Mouse (Mus musculus) heart, adult 2 months (tissue): ENCODE measurements around the gene Slit1. TPM values are rescaled to one million over a fixed set of nuclear protein-coding genes. Genes with fewer than 3 reads are reported as not detected.

Experiments
- DNase-seq, 2 experiments: peaks; one replicate each; pipeline ENCODE4 v3.0.0; 2021
- H3K27ac ChIP-seq: fragments of 200-600 bp; 2 replicates; pipeline ENCODE4 v1.8.1; 2022
- H3K27me3 ChIP-seq: fragments of 200-500 bp; 2 replicates; pipeline ENCODE4 v1.6.1; 2012; ENCODE audit warnings: mild to moderate bottlenecking, low read length, inconsistent platforms, mixed read lengths; ENCODE audit not compliant: control insufficient read depth, insufficient read depth
- H3K36me3 ChIP-seq: fragments of 200-500 bp; 2 replicates; pipeline ENCODE4 v1.6.1; 2012; ENCODE audit warnings: low read length, inconsistent platforms; ENCODE audit not compliant: control insufficient read depth, insufficient read depth
- H3K4me1 ChIP-seq: fragments of 200-500 bp; 2 replicates; pipeline ENCODE4 v1.6.1; 2011; ENCODE audit warnings: low read length; ENCODE audit not compliant: control insufficient read depth, insufficient read depth
- H3K4me3 ChIP-seq: fragments of 200-600 bp; 2 replicates; pipeline ENCODE4 v1.8.1; 2022
- H3K79me2 ChIP-seq: fragments of 200-500 bp; replicated peaks from 2 replicates; pipeline ENCODE4 v1.6.1; 2012; ENCODE audit warnings: mild to moderate bottlenecking, inconsistent platforms, low read length, moderate library complexity, mixed read lengths; ENCODE audit not compliant: control insufficient read depth, insufficient read depth
- H3K9ac ChIP-seq: fragments of 200-500 bp; 2 replicates; pipeline ENCODE4 v1.6.1; 2012; ENCODE audit warnings: low read depth, mild to moderate bottlenecking, control low read depth, inconsistent platforms, low read length, mixed read lengths
- CTCF ChIP-seq: fragments of 200-600 bp; IDR thresholded peaks from 2 replicates; pipeline ENCODE4 v1.8.1; 2022; ENCODE audit warnings: antibody characterized with exemption, mild to moderate bottlenecking, moderate library complexity
- EP300 ChIP-seq: fragments of 200-500 bp; IDR thresholded peaks from 2 replicates; pipeline ENCODE4 v1.6.1; 2011; ENCODE audit warnings: low read depth, low read length, control low read depth; ENCODE audit not compliant: insufficient read depth
- POLR2A ChIP-seq: fragments of 200-500 bp; IDR thresholded peaks from 2 replicates; pipeline ENCODE4 v1.6.1; 2011; ENCODE audit warnings: mild to moderate bottlenecking, low read depth, low read length, control low read depth; ENCODE audit not compliant: insufficient read depth
- WGBS: fragments of 180-500 bp; shearing (Covaris S2); methylation state at CpG from one replicate; pipeline ENCODE4 v1.1.7; 2018; 5-methylcytosine and 5-hydroxymethylcytosine counted together
- intact Hi-C: fragments of 180-260 bp; cut with DNase I; formaldehyde crosslinking; loops from one replicate; pipeline ENCODE4 v1.15.1; 2025
- polyA plus RNA-seq: library from polyadenylated mRNA; depleted of rRNA; stranded (reverse); fragments of >200 nt; gene quantifications from 2 replicates; pipeline ENCODE4 v1.2.3, GENCODE M21; 2012
- total RNA-seq, 2 experiments: library from RNA; stranded (reverse); gene quantifications; 2 replicates each; pipeline ENCODE4 v1.2.3; 2021

Gene Slit1
- total and polyA plus RNA-seq, 3 experiments = 0.05 to 0.07 (median 0.06) TPM

DNA sequence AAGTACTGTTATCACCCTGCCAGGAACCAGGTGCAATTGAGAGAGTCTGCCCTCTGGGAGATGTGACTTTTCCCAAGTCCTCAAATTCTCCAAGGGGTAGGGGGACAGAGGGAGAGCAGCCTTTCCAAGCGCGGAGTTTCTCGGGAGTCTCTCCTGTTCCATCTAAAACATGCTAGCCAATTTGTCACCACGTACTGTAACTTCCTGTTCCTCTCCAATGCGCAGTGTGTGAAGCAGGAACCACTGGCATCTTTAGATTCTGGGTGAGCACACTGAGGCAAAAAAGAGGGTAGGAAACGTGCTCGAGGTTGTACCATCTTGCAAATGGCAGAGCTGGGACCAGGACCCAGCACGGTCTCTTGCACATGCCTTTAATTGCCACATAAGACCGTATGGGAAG is 47.0 kb downstream of the Slit1 start:
- Histone ChIP-seq H3K4me1 (no peaks in the 10 kb centered on the region), H3K36me3 (no peaks in the 10 kb centered on the region), H3K27ac (no peak overlapping the region), H3K27me3 (peaks cover 2% of the 10 kb centered on the region; the same call in 1 of the 2 replicates), H3K79me2 (no peaks in the 10 kb centered on the region), H3K4me3 (no peak overlapping the region), H3K9ac (no peak overlapping the region)
- no peak for DNase-seq
- 62% methylated on average over 9 of the region's 9 CpGs for WGBS
- intact Hi-C loops = no loop called here
- TF ChIP-seq EP300 (no peak), POLR2A (no peak), CTCF (no peak)

DNA sequence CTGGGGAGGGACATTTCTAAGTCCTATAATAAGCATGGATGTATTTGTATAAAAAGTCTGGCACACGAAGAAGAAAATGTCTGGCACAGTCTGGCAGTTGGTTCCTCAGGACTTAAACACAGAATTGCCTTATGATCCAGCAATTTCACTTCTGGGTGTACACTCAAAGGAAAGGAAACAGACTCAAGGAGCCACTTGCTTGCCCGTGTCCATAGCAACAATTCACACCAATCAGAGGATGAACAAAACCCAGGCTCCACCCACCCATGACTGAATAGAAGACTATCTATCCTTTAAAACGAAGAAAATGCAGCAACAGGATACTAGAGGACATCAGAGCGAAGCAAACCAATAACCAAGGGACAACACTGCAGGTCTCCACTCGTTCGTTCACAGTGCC is 48.4 kb downstream of the Slit1 start:
- H3K4me3 ChIP-seq = no peak overlapping the region
- WGBS = 59% methylated on average over 6 of the region's 6 CpGs
- H3K9ac ChIP-seq = no peak overlapping the region
- no peaks in the 10 kb centered on the region for H3K36me3 ChIP-seq
- no peaks in the 10 kb centered on the region for H3K79me2 ChIP-seq
- TF ChIP-seq CTCF (no peak), POLR2A (no peak), EP300 (no peak)
- no peak overlapping the region for H3K27ac ChIP-seq
- DNase-seq = no peak
- H3K4me1 ChIP-seq = no peaks in the 10 kb centered on the region
- peaks cover 2% of the 10 kb centered on the region; the same call in 1 of the 2 replicates for H3K27me3 ChIP-seq
- intact Hi-C loops = no loop called here

DNA sequence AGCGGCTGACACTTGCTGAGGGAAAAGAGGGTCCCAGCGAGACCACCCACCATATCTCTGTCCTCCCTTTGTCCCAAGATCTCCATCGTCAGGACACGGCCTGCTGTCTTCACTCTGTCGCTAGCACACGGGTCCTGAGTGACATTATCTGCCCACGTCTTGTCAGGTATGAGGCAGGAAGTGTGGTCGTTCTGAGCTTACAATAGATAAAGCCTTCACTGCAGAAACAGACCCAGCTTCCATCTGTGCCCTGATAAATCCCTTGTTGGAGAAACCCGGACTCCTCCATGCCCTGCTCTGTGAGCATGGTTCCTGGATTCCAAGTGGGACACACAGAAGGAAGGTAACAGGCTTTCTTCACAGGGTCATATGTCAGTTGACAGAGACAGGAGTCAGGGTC is 48.9 kb downstream of the Slit1 start:
- 21% methylated on average over 9 of the region's 9 CpGs for WGBS
- H3K79me2 ChIP-seq = no peaks in the 10 kb centered on the region
- no peak for TF ChIP-seq POLR2A
- TF ChIP-seq EP300 = no peak
- TF ChIP-seq CTCF = no peak
- H3K27me3 ChIP-seq = peaks cover 2% of the 10 kb centered on the region; the same call in 1 of the 2 replicates
- no peaks in the 10 kb centered on the region for H3K36me3 ChIP-seq
- H3K9ac ChIP-seq = no peak overlapping the region
- intact Hi-C loops = no loop called here
- no peak for DNase-seq
- no peak overlapping the region for H3K27ac ChIP-seq
- H3K4me1 ChIP-seq = no peaks in the 10 kb centered on the region
- no peak overlapping the region for H3K4me3 ChIP-seq

DNA sequence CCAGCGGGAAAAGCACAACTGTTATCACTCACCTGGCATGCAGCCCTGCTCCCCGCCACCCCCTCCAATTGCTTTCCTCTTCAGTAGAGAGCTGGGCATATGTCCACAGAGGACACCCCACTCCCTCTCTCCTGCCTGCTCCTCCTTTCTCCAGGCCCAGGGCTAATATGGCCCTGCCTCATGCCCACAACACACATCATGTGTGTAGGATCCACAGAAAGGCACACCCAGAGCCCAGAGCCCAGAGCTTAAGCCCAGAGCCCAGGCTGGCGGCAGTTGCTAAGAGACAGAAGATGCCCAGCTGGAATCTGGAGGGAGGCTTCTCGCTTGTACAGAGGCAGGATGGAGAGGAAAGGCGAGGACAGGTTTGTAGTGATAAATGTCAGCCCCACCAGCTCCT is 49.7 kb downstream of the Slit1 start:
- Histone ChIP-seq H3K27me3 (peaks cover 2% of the 10 kb centered on the region; the same call in 1 of the 2 replicates), H3K36me3 (no peaks in the 10 kb centered on the region), H3K4me1 (no peaks in the 10 kb centered on the region), H3K79me2 (no peaks in the 10 kb centered on the region), H3K27ac (no peak overlapping the region), H3K9ac (no peak overlapping the region), H3K4me3 (no peak overlapping the region)
- intact Hi-C loops = no loop called here
- TF ChIP-seq CTCF (no peak), POLR2A (no peak), EP300 (no peak)
- DNase-seq = no peak
- WGBS = 44% methylated on average over 5 of the region's 5 CpGs

DNA sequence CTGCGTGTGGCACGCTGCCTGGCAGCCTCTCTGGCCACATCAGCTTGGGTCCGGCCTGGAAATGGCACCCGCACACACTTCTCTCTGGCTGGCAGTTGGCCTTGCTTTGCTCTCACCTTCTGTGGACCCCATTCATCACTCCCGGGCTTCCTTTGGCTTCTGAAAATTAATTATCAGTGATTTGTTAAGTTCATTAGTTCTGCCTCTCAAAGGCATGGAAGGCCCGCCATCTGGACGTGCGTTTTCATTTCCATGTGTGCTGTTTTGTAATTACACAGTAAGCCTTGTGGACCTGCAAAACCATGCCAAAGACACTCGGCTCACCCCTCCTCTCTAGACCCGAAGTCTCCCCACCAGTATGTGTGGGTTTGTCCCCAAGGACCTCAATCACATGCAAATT is 53.4 kb downstream of the Slit1 start:
- peaks cover 2% of the 10 kb centered on the region; the same call in 1 of the 2 replicates for H3K27me3 ChIP-seq
- no peaks in the 10 kb centered on the region for H3K79me2 ChIP-seq

DNA sequence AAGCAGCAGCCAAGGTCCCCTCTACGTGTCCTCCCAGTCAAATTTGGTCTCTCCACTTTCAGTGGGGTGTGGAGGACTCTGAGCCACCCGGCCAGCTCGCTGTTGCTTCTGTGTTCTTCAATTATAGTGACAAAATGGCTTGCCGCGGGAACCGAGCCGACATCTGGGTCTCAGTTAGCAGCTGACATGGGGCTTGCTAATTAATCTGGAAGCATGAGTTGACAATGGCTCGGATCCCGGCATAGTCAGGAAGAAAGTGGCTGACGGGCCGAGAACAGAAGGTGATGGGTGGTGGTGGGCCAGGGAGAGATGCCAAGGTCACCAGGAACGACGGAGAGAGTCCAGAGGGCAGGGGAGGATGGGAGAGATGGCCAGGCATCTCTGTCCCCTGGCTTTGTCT is 55.2 kb downstream of the Slit1 start:
- intact Hi-C loops = no loop called here
- DNase-seq = no peak
- Histone ChIP-seq H3K36me3 (no peaks in the 10 kb centered on the region), H3K4me3 (no peak overlapping the region), H3K4me1 (no peaks in the 10 kb centered on the region), H3K27ac (no peak overlapping the region), H3K79me2 (no peaks in the 10 kb centered on the region), H3K27me3 (no peaks in the 10 kb centered on the region), H3K9ac (no peak overlapping the region)
- WGBS = 61% methylated on average over 13 of the region's 13 CpGs
- TF ChIP-seq POLR2A (no peak), CTCF (no peak), EP300 (no peak)

More for the DNA sequence above, 53.4 kb downstream of the Slit1 start:
- Histone ChIP-seq H3K4me3 (no peak overlapping the region), H3K9ac (no peak overlapping the region), H3K4me1 (no peaks in the 10 kb centered on the region), H3K36me3 (no peaks in the 10 kb centered on the region), H3K27ac (no peak overlapping the region)
- 79% methylated on average over 10 of the region's 10 CpGs for WGBS
- no peak for TF ChIP-seq EP300
- TF ChIP-seq CTCF = no peak
- no peak for TF ChIP-seq POLR2A
- intact Hi-C loops = no loop called here
- no peak for DNase-seq
